Mouse (Mus musculus) ZHBTc4 (cell line): ENCODE measurements at regions not wholly inside any gene's neighbourhood (a gene's known extent, or its start where the extent isn't known, plus 50 kb on each side); places are given as distances from the start of the nearest gene placed in this dataset.
A peak's percentile ranks its signal among the peaks of the same experiment; 100 is the strongest.

Experiments used
- DNase-seq: peaks from one replicate; pipeline ENCODE4 v3.0.0-alpha.2; 2011; ENCODE audit warnings: low read depth, low spot score

DNA sequence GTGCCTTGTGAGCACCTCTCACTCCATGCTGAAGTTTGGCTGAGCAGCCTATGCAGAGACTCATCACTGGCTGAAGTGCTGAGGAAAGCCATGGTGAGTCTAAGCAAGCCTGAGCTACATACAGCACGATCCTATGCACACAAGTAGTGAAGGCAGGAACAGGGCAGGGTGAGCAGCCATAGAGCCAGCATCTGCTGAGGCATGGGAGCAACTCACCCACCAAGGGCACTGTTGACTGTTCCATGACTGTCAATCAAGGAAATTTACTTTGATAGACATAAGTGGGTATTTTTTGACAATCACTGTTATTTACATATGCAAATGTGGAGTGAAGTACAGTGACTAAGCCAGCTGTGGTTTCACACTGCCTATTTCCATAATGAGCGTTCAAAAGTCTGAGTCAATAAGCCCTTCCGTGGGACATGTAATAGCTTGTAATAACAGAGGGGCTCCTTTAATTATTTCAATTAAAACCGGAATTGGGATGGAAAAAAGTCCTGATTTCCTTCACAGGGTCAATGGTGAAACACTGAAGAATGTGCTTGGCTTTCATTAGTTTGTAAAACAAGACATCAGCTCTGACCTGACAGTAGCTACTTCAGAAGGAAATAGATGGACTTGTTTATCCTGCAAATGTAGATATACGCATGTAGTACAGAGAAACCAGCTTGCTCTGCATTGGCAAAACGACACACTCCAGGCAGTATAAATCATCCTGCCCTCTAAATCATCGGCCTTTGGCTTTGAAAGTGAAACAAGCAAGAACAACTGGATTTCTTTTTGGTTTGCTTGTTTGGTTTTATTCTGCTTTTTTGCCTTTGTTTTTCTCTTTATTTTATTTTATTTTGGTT, 62.1 kb downstream of the Tuba3b start:
- DNase-seq: no peak

DNA sequence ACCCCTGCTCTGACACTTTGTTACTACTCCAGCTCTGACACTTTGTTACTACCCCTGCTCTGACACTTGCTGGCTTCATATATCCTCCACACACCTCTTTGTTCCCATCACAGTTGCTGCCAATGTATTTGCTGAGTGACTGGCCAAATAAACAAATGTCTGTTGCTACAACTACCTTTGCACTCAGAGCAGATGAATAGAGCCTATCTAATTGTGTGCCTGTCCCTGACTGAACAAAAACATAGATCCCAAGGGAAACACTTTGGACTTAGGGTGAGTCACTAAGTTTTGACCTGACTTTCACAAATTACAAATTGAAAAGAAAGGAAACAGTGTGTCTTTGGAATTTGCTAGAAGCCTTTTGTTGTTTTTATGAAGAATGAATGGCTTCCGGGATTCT, 64.0 kb downstream of the Tuba3b start:
- DNase-seq: no peak

DNA sequence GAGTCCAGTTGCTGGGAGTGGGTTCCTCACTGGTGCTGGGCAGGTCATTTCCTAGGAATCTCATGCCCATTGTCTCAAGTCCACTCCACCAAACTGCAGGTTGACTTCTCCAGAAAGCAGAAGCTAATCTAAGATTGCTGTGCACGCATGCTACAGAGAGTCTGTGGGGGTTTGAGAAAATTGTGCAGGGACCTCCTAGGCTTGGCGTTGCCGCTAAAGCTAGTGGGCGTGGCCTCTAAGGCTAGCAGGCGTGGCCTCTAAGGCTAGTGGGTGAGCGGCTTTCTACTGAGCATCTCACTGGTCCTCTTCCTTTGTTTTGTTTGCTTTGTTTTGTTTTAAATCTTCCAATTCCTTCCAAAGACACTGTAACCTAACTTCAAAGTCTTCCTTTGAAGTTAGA, 59.5 kb upstream of the Rassf8 start:
- peak; percentile 39 for DNase-seq

GRCm38 (mm10) chr6:145691680-145692079, 54.9 kb upstream of the Rassf8 start:
- DNase-seq: no peak

GRCm38 (mm10) chr6:145694817-145695216, 51.7 kb upstream of the Rassf8 start:
- DNase-seq: no peak
